Mouse (Mus musculus): Measurements from ENCODE around the gene Heatr3.

DNA sequence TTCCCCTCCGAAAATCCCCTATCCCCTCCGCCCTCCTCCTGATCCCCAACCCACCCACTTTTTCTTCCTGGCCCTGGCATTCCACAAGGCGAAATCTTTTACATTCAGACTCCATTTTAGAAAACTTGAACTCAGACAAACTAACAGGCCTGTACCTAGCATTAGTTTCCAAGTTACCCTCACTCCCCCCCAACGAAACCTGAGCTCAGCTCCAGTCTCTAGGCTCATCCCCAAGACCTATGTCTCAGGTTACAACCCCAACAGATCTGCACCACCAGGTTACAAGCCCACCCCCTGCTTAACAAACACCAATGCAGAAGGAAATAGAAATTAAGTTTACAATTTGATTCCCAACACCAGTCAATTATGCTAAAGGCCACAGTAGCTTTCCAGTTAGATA, 44.3 kb upstream of the Heatr3 start:
- TF ChIP-seq CTCF (conservative IDR thresholded peaks at IDR 0.05; ENCODE audit: low read length) (no peak), NANOG (IDR thresholded peaks at IDR 0.05; ENCODE audit: borderline replicate concordance, low read length) (no peak)
